Mouse (Mus musculus): ENCODE data around the gene Ndufa3.

GRCm38 (mm10) chr7:3610437-3610836 is 6.7 kb upstream of the Ndufa3 start:
- no peak for TF ChIP-seq CTCF (IDR thresholded peaks at IDR 0.05; ENCODE audit: borderline replicate concordance, control insufficient read depth, extremely low read depth, insufficient read depth, low read length, poor library complexity)
- TF ChIP-seq POLR2A (IDR thresholded peaks at IDR 0.05; ENCODE audit: control insufficient read depth, extremely low read depth, insufficient read depth, low read length, poor library complexity) = no peak
